Mouse (Mus musculus) liver, embryonic 12.5 days (tissue): ENCODE data around the gene Dbp. TPM values are rescaled to one million over a fixed set of nuclear protein-coding genes. Genes with fewer than 3 reads are reported as not detected.

Source experiments
- ATAC-seq: fragments of 200-750 bp; cut with Nextera tagmentation; 2 replicates; pipeline ENCODE4 v1.8.0; 2017; ENCODE audit warnings: moderate number of reproducible peaks, mild to moderate bottlenecking, moderate library complexity
- H3K27ac ChIP-seq: fragments of 300-500 bp; sonication (generic); 2 replicates; pipeline ENCODE4 v1.5.1; 2016; ENCODE audit warnings: mild to moderate bottlenecking
- H3K27me3 ChIP-seq: fragments of 300-500 bp; sonication (generic); replicated peaks from 2 replicates; pipeline ENCODE4 v1.6.1; 2016; ENCODE audit warnings: mild to moderate bottlenecking, moderate library complexity
- H3K36me3 ChIP-seq: fragments of 300-500 bp; sonication (generic); 2 replicates; pipeline ENCODE4 v1.6.1; 2016; ENCODE audit warnings: mild to moderate bottlenecking, moderate library complexity
- H3K4me1 ChIP-seq: fragments of 300-500 bp; sonication (generic); 2 replicates; pipeline ENCODE4 v1.6.1; 2016
- H3K4me2 ChIP-seq: fragments of 300-500 bp; sonication (generic); 2 replicates; pipeline ENCODE4 v1.6.1; 2016; ENCODE audit warnings: mild to moderate bottlenecking, moderate library complexity
- H3K4me3 ChIP-seq: fragments of 300-500 bp; sonication (generic); 2 replicates; pipeline ENCODE4 v1.5.1; 2016; ENCODE audit warnings: mild to moderate bottlenecking, moderate library complexity
- H3K9ac ChIP-seq: fragments of 300-500 bp; sonication (generic); 2 replicates; pipeline ENCODE4 v1.6.1; 2016; ENCODE audit warnings: mild to moderate bottlenecking, moderate library complexity
- H3K9me3 ChIP-seq: fragments of 300-500 bp; sonication (generic); replicated peaks from 2 replicates; pipeline ENCODE4 v1.6.1; 2016; ENCODE audit warnings: mild to moderate bottlenecking, moderate library complexity
- WGBS: fragments of 180-500 bp; shearing (Covaris S2); methylation state at CpG from one replicate; pipeline ENCODE4 v1.1.7; 2016; ENCODE audit not compliant: insufficient replicate concordance; 5-methylcytosine and 5-hydroxymethylcytosine counted together
- polyA plus RNA-seq: library from polyadenylated mRNA; unstranded; fragments of >200 nt; fragmentation: Nextera tagmentation; extraction: Ambion mirVana; gene quantifications from 2 replicates; pipeline ENCODE4 v1.2.1, GENCODE M21; 2016

Dbp gene
- polyA plus RNA-seq, 1 experiment from 2014 or later = 1.8 TPM

DNA sequence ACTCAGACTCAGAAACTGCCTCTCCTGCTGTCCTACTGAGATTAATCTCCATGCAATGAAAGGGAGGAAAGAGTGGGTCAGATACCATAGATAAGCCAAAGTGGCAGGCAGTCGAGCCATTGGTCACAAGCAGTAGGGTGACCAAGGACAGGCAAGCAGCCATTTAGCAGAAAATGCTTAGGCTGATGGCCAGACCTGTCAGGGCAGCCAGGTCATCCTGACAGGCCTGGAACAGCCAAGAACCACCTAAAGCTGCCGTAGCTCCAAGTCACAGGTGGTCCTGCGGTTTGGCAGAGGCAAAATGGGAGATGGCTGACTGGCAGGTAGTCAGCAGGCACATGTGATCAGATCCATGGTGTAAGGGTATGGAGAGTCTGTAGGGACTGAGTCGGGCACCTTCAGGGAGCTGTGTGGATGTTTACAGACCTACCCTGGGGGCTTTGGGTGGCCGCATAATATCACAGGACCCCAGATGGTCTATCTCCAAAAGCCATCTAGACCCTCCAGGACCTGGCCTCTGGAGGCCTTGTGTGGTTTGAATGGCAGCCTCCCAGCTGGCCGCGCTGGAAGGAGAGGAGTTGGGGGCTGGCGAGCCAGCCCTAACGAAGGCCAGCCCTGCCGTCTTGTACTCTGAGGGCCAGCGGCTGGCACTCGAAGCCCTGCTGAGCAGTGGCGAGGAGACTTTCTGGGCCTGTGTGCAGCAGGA, 16.9 kb downstream of the Dbp start:
- 61% methylated on average over 13 of the region's 13 CpGs for WGBS
- H3K9me3 ChIP-seq = no peaks in the 10 kb centered on the region
- H3K27me3 ChIP-seq = no peaks in the 10 kb centered on the region
- H3K9ac ChIP-seq = no peak overlapping the region
- H3K4me1 ChIP-seq = peaks cover 33% of the 10 kb centered on the region
- H3K4me2 ChIP-seq = no peak overlapping the region
- ATAC-seq = no peak
- no peak overlapping the region for H3K4me3 ChIP-seq
- peaks cover 81% of the 10 kb centered on the region for H3K36me3 ChIP-seq
- peak overlapping the region; percentile 39 for H3K27ac ChIP-seq

DNA sequence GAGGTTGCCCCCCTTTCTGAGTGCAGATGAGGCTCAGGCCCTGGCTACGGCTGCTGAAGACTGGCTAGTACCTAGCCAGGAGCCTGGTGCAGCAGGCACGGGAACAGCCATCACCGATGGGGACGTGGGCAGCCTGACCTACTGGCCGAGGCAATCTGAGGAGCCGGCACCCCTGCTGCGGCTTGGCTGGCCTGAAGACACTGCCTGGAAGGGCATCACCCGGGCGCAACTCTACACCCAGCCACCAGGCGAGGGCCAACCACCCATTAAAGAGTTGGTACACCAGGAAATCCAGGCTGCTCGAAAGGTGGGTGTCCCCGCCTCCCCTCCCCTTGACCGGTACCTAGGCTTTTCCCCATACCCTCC, 17.4 kb downstream of the Dbp start:
- peaks cover 28% of the 10 kb centered on the region for H3K4me1 ChIP-seq
- H3K27me3 ChIP-seq = no peaks in the 10 kb centered on the region
- H3K4me3 ChIP-seq = no peak overlapping the region
- H3K36me3 ChIP-seq = peaks cover 86% of the 10 kb centered on the region
- no peaks in the 10 kb centered on the region for H3K9me3 ChIP-seq
- H3K9ac ChIP-seq = no peak overlapping the region
- H3K4me2 ChIP-seq = no peak overlapping the region
- peak overlapping the region; percentile 39 for H3K27ac ChIP-seq
- 83% methylated on average over 13 of the region's 13 CpGs for WGBS
- ATAC-seq = no peak

DNA sequence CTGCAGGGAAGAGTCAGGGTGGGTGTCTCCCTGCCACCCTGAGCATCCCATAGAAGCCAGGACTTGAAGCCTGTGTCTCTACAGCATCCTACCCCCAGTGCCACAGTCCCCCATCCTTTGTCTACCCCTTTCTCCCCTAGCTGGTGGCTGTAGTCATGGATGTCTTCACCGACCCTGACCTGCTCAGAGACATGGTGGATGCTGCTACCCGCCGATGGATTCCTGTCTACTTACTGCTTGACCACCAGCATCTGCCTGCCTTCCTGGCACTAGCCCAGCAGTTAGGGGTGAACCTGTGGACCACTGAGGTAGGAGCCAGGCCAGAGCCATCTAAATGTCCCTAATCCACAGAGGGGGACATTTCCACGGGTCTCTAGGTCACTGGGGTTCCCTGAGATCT, 18.4 kb downstream of the Dbp start:
- Histone ChIP-seq H3K9me3 (no peaks in the 10 kb centered on the region), H3K4me2 (no peak overlapping the region), H3K27ac (no peak overlapping the region), H3K9ac (no peak overlapping the region), H3K4me1 (peaks cover 28% of the 10 kb centered on the region), H3K36me3 (peaks cover 94% of the 10 kb centered on the region), H3K4me3 (no peak overlapping the region), H3K27me3 (no peaks in the 10 kb centered on the region)
- ATAC-seq = no peak
- WGBS = 80% methylated on average over 4 of the region's 4 CpGs

DNA sequence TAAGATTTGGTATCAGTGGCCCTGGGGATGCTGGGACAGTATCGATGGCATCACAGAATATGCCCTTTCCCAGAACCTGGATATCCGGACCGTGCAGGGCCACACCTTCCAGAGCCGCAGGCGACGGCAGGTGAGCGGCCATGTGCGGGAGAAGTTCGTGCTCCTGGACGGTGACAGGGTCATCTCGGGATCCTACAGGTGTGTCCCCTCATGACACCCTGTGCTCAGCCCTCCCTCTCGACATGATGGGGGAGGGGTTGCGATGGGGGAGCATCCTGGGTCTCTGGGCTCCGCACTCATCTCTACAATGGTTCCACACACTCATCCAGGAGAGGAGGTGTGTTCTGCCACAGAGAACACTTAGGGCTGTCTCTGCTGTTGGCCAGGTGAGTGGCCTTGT, 18.9 kb downstream of the Dbp start:
- H3K27me3 ChIP-seq = no peaks in the 10 kb centered on the region
- H3K9me3 ChIP-seq = no peaks in the 10 kb centered on the region
- peaks cover 27% of the 10 kb centered on the region for H3K4me1 ChIP-seq
- 90% methylated on average over 14 of the region's 14 CpGs for WGBS
- peaks cover 98% of the 10 kb centered on the region for H3K36me3 ChIP-seq
- H3K9ac ChIP-seq = no peak overlapping the region
- no peak for ATAC-seq
- H3K27ac ChIP-seq = no peak overlapping the region
- H3K4me3 ChIP-seq = no peak overlapping the region
- no peak overlapping the region for H3K4me2 ChIP-seq

DNA sequence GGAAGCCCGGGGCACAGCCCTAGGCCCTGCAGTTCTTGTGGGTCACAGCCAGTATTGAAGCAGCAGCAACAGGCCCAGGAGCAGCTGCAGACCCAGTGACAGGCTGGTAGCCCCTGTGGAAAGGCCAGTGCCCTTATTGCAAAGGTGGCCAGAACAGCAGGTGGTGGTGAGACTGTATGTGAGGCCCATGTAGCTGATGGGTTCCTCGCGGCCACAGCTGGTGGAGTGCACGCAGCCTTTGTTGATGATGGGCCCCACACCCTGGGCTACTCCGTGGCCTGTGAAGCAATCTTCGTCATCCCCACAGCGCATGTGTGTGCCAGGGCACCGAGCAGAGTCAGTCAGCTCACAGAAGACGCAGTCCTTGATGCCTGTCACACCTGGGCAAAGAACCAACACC, 20.3 kb downstream of the Dbp start:
- peaks cover 92% of the 10 kb centered on the region for H3K36me3 ChIP-seq

DNA sequence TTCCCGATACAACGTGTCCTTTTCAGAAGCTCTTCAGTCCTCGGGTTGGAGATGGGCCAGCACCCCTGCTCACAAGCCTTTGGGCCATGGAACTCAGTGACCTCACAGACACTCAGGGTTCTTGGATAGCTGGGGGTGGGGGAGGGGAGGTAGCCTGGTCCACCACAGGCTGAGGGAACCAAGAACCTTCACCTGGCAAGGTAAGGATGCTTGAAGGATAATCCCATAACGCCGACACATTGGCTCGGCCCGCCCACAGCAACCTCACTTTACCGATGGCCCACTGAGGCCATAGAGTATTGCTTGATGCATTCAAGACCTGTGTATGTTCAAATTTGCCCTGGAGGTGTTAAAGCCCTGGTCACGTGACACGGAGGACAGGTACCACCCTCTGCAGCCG, 20.8 kb downstream of the Dbp start, which contains the start of gene Spaca4:
Gene Spaca4, minus strand, starts transcription at position 101 of the 400 bp plus-strand sequence.
- no peak within 1 kb of the TSS for H3K4me3 ChIP-seq
- 82% methylated on average over 11 of the region's 11 CpGs for WGBS
- H3K27me3 ChIP-seq = no peaks in the 10 kb centered on the region
- no peak within 1 kb of the TSS for H3K4me2 ChIP-seq
- no peak within 1 kb of the TSS for H3K27ac ChIP-seq
- peaks cover 22% of the 10 kb centered on the region for H3K4me1 ChIP-seq
- peaks cover 86% of the 10 kb centered on the region for H3K36me3 ChIP-seq
- H3K9me3 ChIP-seq = no peaks in the 10 kb centered on the region
- ATAC-seq = no peak
- H3K9ac ChIP-seq = no peak within 1 kb of the TSS

More for the DNA sequence above, 20.3 kb downstream of the Dbp start:
- Histone ChIP-seq H3K4me3 (no peak overlapping the region), H3K4me1 (peaks cover 22% of the 10 kb centered on the region), H3K4me2 (no peak overlapping the region), H3K27ac (no peak overlapping the region), H3K27me3 (no peaks in the 10 kb centered on the region), H3K9ac (no peak overlapping the region), H3K9me3 (no peaks in the 10 kb centered on the region)
- no peak for ATAC-seq
- 81% methylated on average over 9 of the region's 9 CpGs for WGBS

DNA sequence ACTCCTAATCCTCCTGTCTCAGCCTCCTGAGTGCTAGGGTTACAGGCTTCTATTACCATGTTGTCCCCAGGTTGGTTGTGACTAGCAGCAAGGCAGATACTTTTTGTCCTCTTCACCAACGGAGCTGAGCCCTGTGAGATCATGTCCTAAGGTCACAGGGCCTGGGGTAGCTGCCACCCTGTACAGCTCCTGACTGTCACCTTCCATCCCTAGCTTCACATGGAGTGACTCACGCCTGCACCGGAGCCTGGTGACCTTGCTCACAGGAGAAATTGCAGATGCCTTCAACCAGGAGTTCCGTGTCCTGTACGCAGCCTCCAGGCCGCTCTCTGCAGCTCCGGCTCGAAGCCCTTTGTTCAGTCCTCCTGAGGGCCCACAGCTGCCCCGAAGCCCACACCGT, 21.5 kb downstream of the Dbp start:
- Histone ChIP-seq H3K4me1 (peaks cover 22% of the 10 kb centered on the region), H3K27me3 (no peaks in the 10 kb centered on the region), H3K9me3 (no peaks in the 10 kb centered on the region), H3K27ac (no peak overlapping the region), H3K4me2 (no peak overlapping the region), H3K36me3 (peaks cover 79% of the 10 kb centered on the region), H3K4me3 (no peak overlapping the region), H3K9ac (no peak overlapping the region)
- no peak for ATAC-seq
- WGBS = 89% methylated on average over 10 of the region's 10 CpGs

DNA sequence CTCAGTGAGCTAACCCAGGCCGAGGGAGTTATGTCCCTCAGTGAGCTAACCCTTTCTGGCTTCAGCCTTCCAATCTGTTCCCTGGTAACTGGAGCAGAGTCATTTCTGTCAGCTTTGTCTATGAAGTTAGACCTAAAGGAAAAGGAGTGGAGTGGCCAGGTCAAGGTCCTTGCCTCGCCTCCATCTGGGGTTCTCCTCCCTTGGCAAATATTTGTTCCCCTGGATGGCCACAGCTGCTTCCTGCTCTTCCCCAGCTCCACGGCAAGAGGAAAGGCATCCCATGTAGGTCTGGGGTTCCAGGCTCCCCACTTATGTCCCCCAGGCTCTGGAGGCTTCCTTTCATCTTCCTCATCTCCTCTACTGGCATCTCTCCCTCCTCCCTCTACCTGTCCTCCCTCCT, 22.7 kb downstream of the Dbp start:
- ATAC-seq = no peak
- peaks cover 67% of the 10 kb centered on the region for H3K36me3 ChIP-seq
- no peak overlapping the region for H3K4me3 ChIP-seq
- H3K4me1 ChIP-seq = peaks cover 22% of the 10 kb centered on the region
- H3K9me3 ChIP-seq = no peaks in the 10 kb centered on the region
- no peak overlapping the region for H3K27ac ChIP-seq
- H3K9ac ChIP-seq = no peak overlapping the region
- WGBS = 68% methylated on average over 3 of the region's 3 CpGs
- H3K4me2 ChIP-seq = no peak overlapping the region
- no peaks in the 10 kb centered on the region for H3K27me3 ChIP-seq

DNA sequence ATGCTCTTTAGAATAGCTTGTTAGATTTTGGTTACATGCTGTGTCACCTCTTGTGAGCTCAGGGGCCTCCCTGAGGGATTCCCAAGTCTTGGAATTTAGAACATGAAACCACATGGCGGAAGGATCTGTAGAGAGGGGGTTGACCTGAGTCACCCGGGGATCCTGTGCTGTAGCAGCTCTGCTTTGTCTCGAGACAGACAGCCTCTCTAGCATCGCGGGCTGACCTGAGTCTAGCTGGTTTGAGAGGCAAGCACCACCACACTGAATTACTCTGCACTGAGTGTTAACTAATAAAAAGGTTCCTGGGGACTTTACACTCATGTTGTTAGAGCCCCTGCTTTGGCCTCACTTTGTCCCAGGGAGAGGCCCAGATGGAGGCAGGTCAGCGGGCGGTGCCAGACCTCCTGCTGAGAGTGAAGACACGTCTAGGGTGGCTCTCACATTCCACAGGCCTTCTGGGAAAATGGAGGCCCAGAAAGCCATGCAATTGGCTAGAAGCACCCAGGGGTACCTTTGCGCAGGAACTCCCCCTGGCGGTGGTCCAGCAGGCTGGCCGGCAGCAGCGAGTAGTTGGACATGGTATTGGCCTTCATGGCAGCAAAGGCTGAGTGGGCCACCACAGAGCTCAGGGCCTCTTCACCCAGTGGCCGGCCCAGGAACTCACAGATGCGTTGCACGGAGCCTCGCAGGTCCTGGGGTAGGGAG, 26.0 kb downstream of the Dbp start:
- H3K4me3 ChIP-seq = no peak overlapping the region
- H3K9me3 ChIP-seq = no peaks in the 10 kb centered on the region
- peaks cover 35% of the 10 kb centered on the region for H3K36me3 ChIP-seq
- 20% methylated on average over 16 of the region's 16 CpGs for WGBS
- no peak overlapping the region for H3K4me2 ChIP-seq
- no peaks in the 10 kb centered on the region for H3K27me3 ChIP-seq
- no peak overlapping the region; the same call in 1 of the 2 replicates for H3K27ac ChIP-seq
- peaks cover 22% of the 10 kb centered on the region for H3K4me1 ChIP-seq
- H3K9ac ChIP-seq = no peak overlapping the region
- peak; percentile 31 for ATAC-seq

DNA sequence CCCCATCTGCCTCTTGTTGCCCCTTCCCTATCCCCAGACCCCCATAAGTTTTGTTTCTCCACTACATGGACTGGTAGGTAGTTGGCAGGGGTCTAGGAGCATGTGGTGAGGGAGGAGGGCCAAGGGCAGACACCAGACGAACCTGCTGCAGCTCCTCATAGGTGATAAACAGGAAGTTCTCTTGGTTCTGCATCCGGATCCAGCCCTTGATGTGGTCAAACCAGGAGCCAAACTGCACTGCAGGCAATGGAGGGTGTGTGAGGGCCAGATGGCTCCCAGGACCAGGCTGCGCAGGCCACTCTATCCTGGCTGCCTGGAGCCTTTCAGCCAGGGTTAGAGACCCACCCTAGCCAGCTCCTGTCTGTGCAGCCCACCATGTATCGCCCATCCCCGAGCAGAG, 28.6 kb downstream of the Dbp start:
- H3K9me3 ChIP-seq = no peaks in the 10 kb centered on the region
- 46% methylated on average over 5 of the region's 5 CpGs for WGBS
- no peaks in the 10 kb centered on the region for H3K27me3 ChIP-seq
- peaks cover 11% of the 10 kb centered on the region for H3K36me3 ChIP-seq
- H3K27ac ChIP-seq = no peak overlapping the region
- H3K9ac ChIP-seq = no peak overlapping the region
- H3K4me3 ChIP-seq = no peak overlapping the region
- H3K4me1 ChIP-seq = peaks cover 22% of the 10 kb centered on the region
- H3K4me2 ChIP-seq = no peak overlapping the region
- no peak for ATAC-seq

DNA sequence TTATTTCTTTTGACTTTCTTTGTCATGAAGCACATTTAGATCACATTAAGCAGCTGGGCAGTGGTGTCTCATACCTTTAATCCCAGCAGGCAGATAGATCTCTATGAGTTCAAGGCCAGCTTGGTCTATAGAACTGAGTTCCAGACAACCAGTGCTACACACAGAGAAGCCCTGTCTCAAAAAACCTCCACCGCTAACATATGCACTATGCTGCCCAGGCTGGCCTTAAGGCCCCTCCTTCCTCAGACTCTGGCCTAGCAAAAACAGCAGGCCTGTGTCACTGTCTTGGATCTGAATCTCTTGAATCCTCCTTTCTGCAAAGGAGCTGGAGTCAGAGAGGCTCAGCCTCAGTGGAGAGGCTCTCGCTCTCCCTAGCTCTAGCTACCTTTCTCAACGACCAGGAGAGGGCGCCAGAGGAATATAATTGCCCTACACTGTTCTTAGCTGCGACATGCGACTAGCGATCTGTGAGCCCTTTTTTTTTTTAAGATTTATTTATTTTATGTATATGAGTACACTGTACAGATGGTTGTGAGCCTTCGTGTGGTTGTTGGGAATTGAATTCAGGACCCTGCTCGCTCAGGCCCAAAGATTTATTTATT, 34.4 kb downstream of the Dbp start:
- Histone ChIP-seq H3K36me3 (no peaks in the 10 kb centered on the region), H3K9ac (no peak overlapping the region), H3K4me2 (no peak overlapping the region), H3K4me1 (peaks cover 17% of the 10 kb centered on the region), H3K27ac (no peak overlapping the region), H3K27me3 (peaks cover 26% of the 10 kb centered on the region; the same call in 1 of the 2 replicates), H3K9me3 (no peaks in the 10 kb centered on the region), H3K4me3 (no peak overlapping the region)
- WGBS = 6% methylated on average over 9 of the region's 9 CpGs
- no peak for ATAC-seq

DNA sequence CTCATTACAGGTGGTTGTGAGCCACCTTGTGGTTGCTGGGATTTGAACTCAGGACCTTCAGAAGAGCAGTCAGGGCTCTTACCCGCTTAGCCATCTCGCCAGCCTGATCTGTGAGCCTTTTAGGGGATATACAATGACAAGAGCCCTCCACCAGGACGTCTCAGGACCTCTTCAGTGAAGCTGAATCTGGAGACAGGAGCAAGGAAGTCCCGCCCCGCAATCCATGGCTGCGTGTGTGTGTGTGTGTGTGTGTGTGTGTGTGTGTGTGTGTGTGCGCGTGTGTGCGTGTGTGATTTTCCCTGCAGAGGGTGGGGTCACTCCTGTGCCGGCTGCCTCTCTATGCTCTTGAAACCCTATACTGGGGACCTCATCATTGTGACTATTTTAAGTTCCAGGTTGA, 34.9 kb downstream of the Dbp start:
- 60% methylated on average over 10 of the region's 10 CpGs for WGBS

More for the DNA sequence above, 34.9 kb downstream of the Dbp start:
- Histone ChIP-seq H3K27me3 (peaks cover 26% of the 10 kb centered on the region; the same call in 1 of the 2 replicates), H3K4me3 (no peak overlapping the region), H3K36me3 (no peaks in the 10 kb centered on the region), H3K4me2 (no peak overlapping the region), H3K27ac (no peak overlapping the region), H3K9me3 (no peaks in the 10 kb centered on the region), H3K9ac (no peak overlapping the region), H3K4me1 (peaks cover 17% of the 10 kb centered on the region)
- no peak for ATAC-seq
